Mouse (Mus musculus) CH12.LX (cell line): ENCODE results near the gene Btbd1.
A peak's percentile ranks its signal among the peaks of the same experiment; 100 is the strongest.

Experiments
- CTCF ChIP-seq, 2 experiments: IDR thresholded peaks in 1 of 2; conservative IDR thresholded peaks in 1 of 2; 2 replicates each; pipeline ENCODE4 v1.5.1; 2011 to 2012; ENCODE audit warnings: low read depth in 2 of 2, low read length in 2 of 2, improper control_type of control experiment in 1 of 2, inconsistent platforms in 1 of 2, mild to moderate bottlenecking in 1 of 2, moderate library complexity in 1 of 2
- E2F4 ChIP-seq: IDR thresholded peaks from 2 replicates; pipeline ENCODE4 v1.6.1; 2011; ENCODE audit warnings: low read depth, low read length, improper control_type of control experiment; ENCODE audit not compliant: insufficient replicate concordance
- HCFC1 ChIP-seq: IDR thresholded peaks from 2 replicates; pipeline ENCODE4 v1.6.1; 2012; ENCODE audit warnings: low read depth, mild to moderate bottlenecking, inconsistent platforms, low read length, improper control_type of control experiment
- RAD21 ChIP-seq: IDR thresholded peaks from 2 replicates; pipeline ENCODE4 v1.6.1; 2011; ENCODE audit warnings: low read depth, mild to moderate bottlenecking, low read length, improper control_type of control experiment, moderate library complexity

GRCm38 (mm10) chr7:81762180-81763109 lies 66.8 kb downstream of the Btbd1 start, which contains the start of gene Ramac:
- TF ChIP-seq HCFC1 (peak; percentile 89), RAD21 (peak; percentile 25), E2F4 (no peak), CTCF (conservative IDR thresholded peaks at IDR 0.05 in 1 of 2, IDR thresholded peaks at IDR 0.05 in 1 of 2; ENCODE audit: low read depth in 2 of 2, low read length in 2 of 2) (peak in 1 of 2 experiments; percentile 69; a peak in 2 of 4 replicates)
